Mouse (Mus musculus) neural tube, embryonic 10.5 days (tissue): ENCODE measurements at regions not wholly inside any gene's neighbourhood (a gene's known extent, or its start where the extent isn't known, plus 50 kb on each side); places are given as distances from the start of the nearest gene placed in this dataset.

Source experiments
- DNase-seq: peaks from one replicate; pipeline ENCODE4 v3.0.0-alpha.2; 2017; ENCODE audit warnings: low spot score; ENCODE audit errors: extremely low spot score

DNA sequence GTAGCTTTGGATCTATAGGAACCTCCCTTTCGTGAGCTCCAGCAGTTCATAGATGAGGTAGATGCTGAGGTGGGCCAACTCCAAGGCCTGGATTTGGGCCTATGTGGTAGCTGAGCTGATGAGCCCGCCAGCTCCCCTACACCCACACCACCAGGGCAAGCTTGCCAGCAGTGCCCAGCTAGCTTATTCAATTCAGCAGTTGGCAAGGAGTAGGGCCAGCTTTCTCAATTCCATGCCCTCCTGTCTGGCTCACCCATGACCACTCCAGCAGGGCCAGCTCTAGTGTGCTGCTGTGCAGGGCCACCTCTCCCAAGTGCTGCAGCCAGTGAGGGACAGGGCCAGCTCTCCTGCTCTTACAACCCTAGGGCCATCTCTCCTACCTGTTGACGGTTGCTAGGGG is 97.1 kb upstream of the Tbc1d2b start:
- DNase-seq, result no peak

DNA sequence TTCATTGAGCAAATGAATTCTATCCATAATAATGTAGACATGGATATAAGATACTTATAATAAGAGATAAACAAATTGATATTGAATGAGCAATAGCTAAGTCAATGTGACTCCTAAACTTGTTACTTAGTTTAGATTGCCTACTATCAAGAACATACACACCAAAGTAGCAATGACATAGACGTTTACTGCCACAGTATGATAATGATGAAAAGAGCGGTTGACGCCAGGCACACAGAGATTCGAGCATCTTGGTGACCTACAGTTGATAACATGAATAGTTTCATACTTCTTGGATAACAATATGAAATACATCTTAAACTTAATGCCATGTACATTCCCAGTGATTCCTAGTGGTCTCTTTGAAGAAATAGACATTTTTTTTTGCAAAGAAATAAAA is 55.9 kb upstream of the Tbc1d2b start:
- DNase-seq, result no peak
